Mouse (Mus musculus): Measurements from ENCODE around the gene Tcf7l2. TPM values are rescaled to one million over a fixed set of nuclear protein-coding genes. Genes with fewer than 3 reads are reported as not detected.

The Tcf7l2 gene
- polyA plus RNA-seq, 1 experiment from 2014 or later: 105 TPM

- H3K27me3 ChIP-seq (ENCODE audit: poor library complexity, severe bottlenecking): no peaks in the 10 kb centered on the region
- no peak overlapping the region; the same call in 1 of the 2 replicates for H3K4me3 ChIP-seq
- peaks cover 58% of the 10 kb centered on the region for H3K36me3 ChIP-seq (replicated peaks)
- peaks cover 5% of the 10 kb centered on the region for H3K9me3 ChIP-seq
- no peak for DNase-seq (ENCODE audit: extremely low spot score, low spot score)
- peak overlapping the region; percentile 75 for H3K27ac ChIP-seq
- WGBS: 52% methylated on average over 5 of the region's 5 CpGs
- H3K4me1 ChIP-seq: peaks cover 72% of the 10 kb centered on the region
Measured at GRCm38 (mm10) chr19:55788905-55789295, 47.3 kb downstream of the Tcf7l2 start.

GRCm38 (mm10) chr19:55789838-55790237, 48.2 kb downstream of the Tcf7l2 start:
- Histone ChIP-seq H3K27ac (0 out of 2 replicates have a peak overlapping the region, but pooled peaks have one; percentile 0), H3K36me3 (replicated peaks) (peaks cover 56% of the 10 kb centered on the region), H3K27me3 (ENCODE audit: poor library complexity, severe bottlenecking) (no peaks in the 10 kb centered on the region), H3K4me3 (no peak overlapping the region), H3K9me3 (peaks cover 5% of the 10 kb centered on the region), H3K4me1 (peaks cover 80% of the 10 kb centered on the region)
- no peak for DNase-seq (ENCODE audit: extremely low spot score, low spot score)
- 17% methylated on average over 3 of the region's 3 CpGs for WGBS

- Histone ChIP-seq H3K27me3 (ENCODE audit: poor library complexity, severe bottlenecking) (no peaks in the 10 kb centered on the region), H3K4me1 (peaks cover 70% of the 10 kb centered on the region), H3K9me3 (peaks cover 5% of the 10 kb centered on the region), H3K36me3 (replicated peaks) (peaks cover 46% of the 10 kb centered on the region), H3K27ac (0 out of 2 replicates have a peak overlapping the region, but pooled peaks have one; percentile 5), H3K4me3 (no peak overlapping the region)
- WGBS: 92% methylated on average over 6 of the region's 6 CpGs
- no peak for DNase-seq (ENCODE audit: extremely low spot score, low spot score)
Measured at GRCm38 (mm10) chr19:55791293-55791692, 49.7 kb downstream of the Tcf7l2 start.

- Histone ChIP-seq H3K36me3 (replicated peaks) (peaks cover 40% of the 10 kb centered on the region), H3K27ac (peak overlapping the region; percentile 5; the same call in 1 of the 2 replicates), H3K9me3 (peaks cover 5% of the 10 kb centered on the region), H3K27me3 (ENCODE audit: poor library complexity, severe bottlenecking) (no peaks in the 10 kb centered on the region), H3K4me1 (peaks cover 74% of the 10 kb centered on the region), H3K4me3 (no peak overlapping the region)
- WGBS: 91% methylated on average over 6 of the region's 6 CpGs
- DNase-seq (ENCODE audit: extremely low spot score, low spot score): no peak
Measured at GRCm38 (mm10) chr19:55791886-55792285, 50.3 kb downstream of the Tcf7l2 start.

- DNase-seq (ENCODE audit: extremely low spot score, low spot score): no peak
- Histone ChIP-seq H3K36me3 (replicated peaks) (peaks cover 33% of the 10 kb centered on the region), H3K27ac (no peak overlapping the region), H3K9me3 (no peaks in the 10 kb centered on the region), H3K4me1 (peaks cover 77% of the 10 kb centered on the region), H3K4me3 (no peak overlapping the region), H3K27me3 (ENCODE audit: poor library complexity, severe bottlenecking) (no peaks in the 10 kb centered on the region)
- 85% methylated on average over 5 of the region's 5 CpGs for WGBS
Measured at GRCm38 (mm10) chr19:55792571-55792970, 51.0 kb downstream of the Tcf7l2 start.

- 87% methylated on average over 4 of the region's 4 CpGs for WGBS
- Histone ChIP-seq H3K27me3 (ENCODE audit: poor library complexity, severe bottlenecking) (no peaks in the 10 kb centered on the region), H3K4me1 (peaks cover 77% of the 10 kb centered on the region), H3K36me3 (replicated peaks) (peaks cover 38% of the 10 kb centered on the region), H3K4me3 (no peak overlapping the region), H3K9me3 (no peaks in the 10 kb centered on the region), H3K27ac (no peak overlapping the region)
- no peak for DNase-seq (ENCODE audit: extremely low spot score, low spot score)
Measured at GRCm38 (mm10) chr19:55793029-55793428, 51.4 kb downstream of the Tcf7l2 start.

GRCm38 (mm10) chr19:55794194-55794945, 52.8 kb downstream of the Tcf7l2 start:
- DNase-seq (ENCODE audit: extremely low spot score, low spot score): no peak
- H3K4me3 ChIP-seq: no peak overlapping the region
- peaks cover 71% of the 10 kb centered on the region for H3K4me1 ChIP-seq
- peaks cover 44% of the 10 kb centered on the region for H3K36me3 ChIP-seq (replicated peaks)
- WGBS: 60% methylated on average over 8 of the region's 8 CpGs
- H3K27ac ChIP-seq: no peak overlapping the region
- H3K27me3 ChIP-seq (ENCODE audit: poor library complexity, severe bottlenecking): no peaks in the 10 kb centered on the region
- no peaks in the 10 kb centered on the region for H3K9me3 ChIP-seq

GRCm38 (mm10) chr19:55794946-55795340, 53.3 kb downstream of the Tcf7l2 start:
- H3K36me3 ChIP-seq (replicated peaks): peaks cover 44% of the 10 kb centered on the region
- no peaks in the 10 kb centered on the region for H3K9me3 ChIP-seq
- H3K4me3 ChIP-seq: no peak overlapping the region
- peaks cover 65% of the 10 kb centered on the region for H3K4me1 ChIP-seq
- H3K27ac ChIP-seq: no peak overlapping the region
- H3K27me3 ChIP-seq (ENCODE audit: poor library complexity, severe bottlenecking): no peaks in the 10 kb centered on the region
- no peak for DNase-seq (ENCODE audit: extremely low spot score, low spot score)
- WGBS: 93% methylated on average over 5 of the region's 5 CpGs

GRCm38 (mm10) chr19:55795349-55795748, 53.7 kb downstream of the Tcf7l2 start:
- Histone ChIP-seq H3K27me3 (ENCODE audit: poor library complexity, severe bottlenecking) (no peaks in the 10 kb centered on the region), H3K36me3 (replicated peaks) (peaks cover 44% of the 10 kb centered on the region), H3K4me1 (peaks cover 61% of the 10 kb centered on the region), H3K9me3 (no peaks in the 10 kb centered on the region), H3K27ac (no peak overlapping the region), H3K4me3 (no peak overlapping the region)
- WGBS: 92% methylated on average over 7 of the region's 7 CpGs
- no peak for DNase-seq (ENCODE audit: extremely low spot score, low spot score)

- Histone ChIP-seq H3K9me3 (no peaks in the 10 kb centered on the region), H3K4me3 (no peak overlapping the region), H3K27me3 (ENCODE audit: poor library complexity, severe bottlenecking) (no peaks in the 10 kb centered on the region), H3K4me1 (peaks cover 46% of the 10 kb centered on the region), H3K36me3 (replicated peaks) (peaks cover 33% of the 10 kb centered on the region), H3K27ac (no peak overlapping the region)
- no peak for DNase-seq (ENCODE audit: extremely low spot score, low spot score)
- WGBS: 84% methylated on average over 3 of the region's 3 CpGs
Measured at GRCm38 (mm10) chr19:55797834-55798233, 56.2 kb downstream of the Tcf7l2 start.

GRCm38 (mm10) chr19:55799411-55799810, 57.8 kb downstream of the Tcf7l2 start:
- Histone ChIP-seq H3K9me3 (no peaks in the 10 kb centered on the region), H3K36me3 (replicated peaks) (peaks cover 23% of the 10 kb centered on the region)

GRCm38 (mm10) chr19:55800059-55800458, 58.4 kb downstream of the Tcf7l2 start:
- Histone ChIP-seq H3K4me1 (peaks cover 48% of the 10 kb centered on the region), H3K9me3 (no peaks in the 10 kb centered on the region), H3K36me3 (replicated peaks) (peaks cover 25% of the 10 kb centered on the region), H3K27me3 (ENCODE audit: poor library complexity, severe bottlenecking) (no peaks in the 10 kb centered on the region), H3K4me3 (no peak overlapping the region), H3K27ac (no peak overlapping the region)
- no peak for DNase-seq (ENCODE audit: extremely low spot score, low spot score)
- 89% methylated on average over 4 of the region's 4 CpGs for WGBS

More at GRCm38 (mm10) chr19:55799411-55799810, 57.8 kb downstream of the Tcf7l2 start:
- Histone ChIP-seq H3K4me1 (peaks cover 46% of the 10 kb centered on the region), H3K27ac (no peak overlapping the region), H3K4me3 (no peak overlapping the region), H3K27me3 (ENCODE audit: poor library complexity, severe bottlenecking) (no peaks in the 10 kb centered on the region)
- no peak for DNase-seq (ENCODE audit: extremely low spot score, low spot score)

GRCm38 (mm10) chr19:55803121-55803520, 61.5 kb downstream of the Tcf7l2 start:
- WGBS: 84% methylated on average over 1 of the region's 1 CpGs
- no peak overlapping the region for H3K4me3 ChIP-seq
- DNase-seq (ENCODE audit: extremely low spot score, low spot score): no peak

More at GRCm38 (mm10) chr19:55803121-55803520, 61.5 kb downstream of the Tcf7l2 start:
- Histone ChIP-seq H3K27ac (no peak overlapping the region), H3K27me3 (ENCODE audit: poor library complexity, severe bottlenecking) (no peaks in the 10 kb centered on the region), H3K36me3 (replicated peaks) (peaks cover 20% of the 10 kb centered on the region), H3K4me1 (peaks cover 55% of the 10 kb centered on the region), H3K9me3 (no peaks in the 10 kb centered on the region)
